Mouse (Mus musculus) CH12.LX (cell line): Measurements from ENCODE around the gene Myo5a.

Experiments used
- CHD2 ChIP-seq: IDR thresholded peaks from 2 replicates; pipeline ENCODE4 v1.6.1; 2011; ENCODE audit warnings: low read length, improper control_type of control experiment
- CTCF ChIP-seq, 2 experiments: IDR thresholded peaks in 1 of 2; conservative IDR thresholded peaks in 1 of 2; 2 replicates each; pipeline ENCODE4 v1.5.1; 2011 to 2012; ENCODE audit warnings: low read depth in 2 of 2, low read length in 2 of 2, improper control_type of control experiment in 1 of 2, inconsistent platforms in 1 of 2, mild to moderate bottlenecking in 1 of 2, moderate library complexity in 1 of 2
- EP300 ChIP-seq: IDR thresholded peaks from 2 replicates; pipeline ENCODE4 v1.6.1; 2011; ENCODE audit warnings: low read length, improper control_type of control experiment
- HCFC1 ChIP-seq: IDR thresholded peaks from 2 replicates; pipeline ENCODE4 v1.6.1; 2012; ENCODE audit warnings: low read depth, mild to moderate bottlenecking, inconsistent platforms, low read length, improper control_type of control experiment
- JUN ChIP-seq: IDR thresholded peaks from 2 replicates; pipeline ENCODE4 v1.6.1; 2011; ENCODE audit warnings: low read depth, mild to moderate bottlenecking, low read length, improper control_type of control experiment, moderate library complexity; ENCODE audit not compliant: insufficient read depth
- JUND ChIP-seq: conservative IDR thresholded peaks from 2 replicates; pipeline ENCODE4 v1.6.1; 2011; ENCODE audit warnings: low read depth, low read length, improper control_type of control experiment
- MAX ChIP-seq: IDR thresholded peaks from 2 replicates; pipeline ENCODE4 v1.6.1; 2011; ENCODE audit warnings: low read length, improper control_type of control experiment
- POLR2A ChIP-seq: IDR thresholded peaks from 2 replicates; pipeline ENCODE4 v1.6.1; 2011; ENCODE audit warnings: low read depth, mild to moderate bottlenecking, improper control_type of control experiment, low read length
- SMC3 ChIP-seq: IDR thresholded peaks from 2 replicates; pipeline ENCODE4 v1.6.1; 2011; ENCODE audit warnings: low read depth, low read length, improper control_type of control experiment
- TCF12 ChIP-seq: IDR thresholded peaks from 2 replicates; pipeline ENCODE4 v1.6.1; 2014; ENCODE audit warnings: low read depth, mild to moderate bottlenecking, inconsistent platforms, low read length, improper control_type of control experiment
- USF1 ChIP-seq: IDR thresholded peaks from 2 replicates; pipeline ENCODE4 v1.6.1; 2014; ENCODE audit warnings: low read depth, mild to moderate bottlenecking, inconsistent platforms, low read length, improper control_type of control experiment
- ZKSCAN1 ChIP-seq: IDR thresholded peaks from 2 replicates; pipeline ENCODE4 v1.6.1; 2012; ENCODE audit warnings: low read depth, inconsistent platforms, low read length, improper control_type of control experiment, borderline replicate concordance

DNA sequence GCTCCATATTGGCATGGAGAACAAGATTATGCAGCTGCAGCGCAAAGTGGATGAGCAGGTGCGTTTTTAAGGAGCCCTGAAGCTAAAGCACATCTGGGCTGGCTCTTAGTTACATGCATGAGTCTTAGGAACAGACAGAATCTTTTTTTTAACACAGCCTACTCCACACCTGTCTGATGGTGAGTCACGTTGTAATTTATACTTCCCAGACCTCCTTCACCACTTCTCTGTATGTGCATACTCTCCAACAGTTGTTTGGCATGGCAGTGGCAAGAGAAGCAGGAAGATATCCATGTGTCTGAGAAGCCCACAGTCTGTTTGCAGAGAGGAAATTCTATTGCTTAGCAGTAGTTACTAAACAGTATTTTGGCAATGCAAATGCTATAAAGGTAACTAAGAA is 100.9 kb downstream of the Myo5a start:
- TF ChIP-seq HCFC1: no peak
- no peak for TF ChIP-seq CTCF (conservative IDR thresholded peaks at IDR 0.05 in 1 of 2, IDR thresholded peaks at IDR 0.05 in 1 of 2; ENCODE audit: low read depth in 2 of 2, low read length in 2 of 2)
- no peak for TF ChIP-seq TCF12
- no peak for TF ChIP-seq USF1
- no peak for TF ChIP-seq JUN
- no peak for TF ChIP-seq EP300
- TF ChIP-seq ZKSCAN1: no peak
- TF ChIP-seq SMC3: no peak
- TF ChIP-seq MAX: no peak
- no peak for TF ChIP-seq POLR2A
- no peak for TF ChIP-seq CHD2
- no peak for TF ChIP-seq JUND
